Mouse (Mus musculus): ENCODE results near the gene Olfr452. TPM values are rescaled to one million over a fixed set of nuclear protein-coding genes. Genes with fewer than 3 reads are reported as not detected.

Olfr452 gene
- not detected in 2 replicates for polyA plus RNA-seq (2014; fragmentation: Nextera tagmentation; extraction: Ambion mirVana)

- Histone ChIP-seq H3K4me1 (replicated peaks; ENCODE audit: control insufficient read depth, insufficient read depth, low read length) (no peaks in the 10 kb centered on the region), H3K27ac (no peak within 1 kb of the TSS), H3K9ac (no peak within 1 kb of the TSS), H3K4me2 (replicated peaks) (no peak within 1 kb of the TSS), H3K36me3 (replicated peaks; ENCODE audit: control insufficient read depth, insufficient read depth) (no peaks in the 10 kb centered on the region), H3K9me3 (ENCODE audit: control insufficient read depth, low read length) (no peaks in the 10 kb centered on the region), H3K4me3 (replicated peaks; ENCODE audit: low read length) (no peak within 1 kb of the TSS), H3K27me3 (ENCODE audit: control insufficient read depth, insufficient read depth, low read length) (no peaks in the 10 kb centered on the region)
- DNase-seq (ENCODE audit: low spot score) (no peak), ATAC-seq (ENCODE audit: low FRiP score) (no peak)
Observed at GRCm38 (mm10) chr6:42784793-42785192, at the start of gene Olfr452. Gene Olfr452, plus strand, starts transcription at chr6:42785093.

DNA sequence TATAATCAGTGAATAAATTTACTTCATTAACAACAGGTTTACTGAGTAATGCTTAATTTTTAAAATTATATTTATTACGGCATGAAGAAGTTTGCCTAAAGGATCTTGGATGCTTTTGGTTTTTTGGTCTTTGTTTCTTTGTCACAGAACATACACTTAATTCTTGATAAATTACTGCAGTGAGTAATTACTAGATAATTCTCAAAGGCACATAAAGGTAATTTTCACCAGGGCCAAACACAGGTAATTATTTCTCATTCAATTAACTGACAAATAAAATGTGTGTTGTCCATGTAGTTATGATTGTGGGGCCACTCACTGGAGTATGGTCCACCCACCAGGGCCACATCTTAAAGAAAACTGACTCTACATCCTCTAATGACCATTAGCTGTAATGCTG, 45.8 kb upstream of the Olfr452 start, which contains the start of gene Olfr453:
Olfr453 (plus strand) TSS at position 301 of the 400 bp plus-strand sequence.
- Histone ChIP-seq H3K27me3 (ENCODE audit: control insufficient read depth, insufficient read depth, low read length) (no peaks in the 10 kb centered on the region), H3K4me2 (replicated peaks) (no peak within 1 kb of the TSS), H3K4me3 (replicated peaks; ENCODE audit: low read length) (no peak within 1 kb of the TSS), H3K9ac (no peak within 1 kb of the TSS), H3K36me3 (replicated peaks; ENCODE audit: control insufficient read depth, insufficient read depth) (no peaks in the 10 kb centered on the region), H3K27ac (no peak within 1 kb of the TSS), H3K9me3 (ENCODE audit: control insufficient read depth, low read length) (no peaks in the 10 kb centered on the region), H3K4me1 (replicated peaks; ENCODE audit: control insufficient read depth, insufficient read depth, low read length) (no peaks in the 10 kb centered on the region)
- WGBS = 91% methylated on average over 1 of the region's 1 CpGs
- DNase-seq (ENCODE audit: low spot score) (no peak), ATAC-seq (ENCODE audit: low FRiP score) (no peak)

DNA sequence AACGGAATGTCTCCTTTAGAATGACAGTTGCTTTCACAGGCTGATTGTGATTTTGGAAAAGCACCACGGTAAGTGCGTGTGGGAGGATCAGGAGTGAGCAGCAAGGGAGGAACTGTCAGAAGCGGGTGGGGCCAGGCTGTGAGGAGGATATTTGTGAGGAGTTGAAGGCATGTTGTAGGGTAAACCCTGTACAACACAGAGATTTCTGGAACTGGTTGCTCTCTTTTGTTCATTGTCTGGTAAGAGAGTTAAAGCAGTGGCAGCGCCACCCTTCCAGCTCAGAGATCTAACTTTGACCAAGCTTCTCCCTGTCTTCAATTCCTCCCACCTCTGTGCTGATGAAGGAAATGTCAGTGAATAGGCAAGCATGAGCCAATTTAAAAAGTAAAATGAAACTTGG, 42.6 kb upstream of the Olfr452 start:
- no peak for DNase-seq (ENCODE audit: low spot score)
- no peak overlapping the region for H3K9ac ChIP-seq
- WGBS = 80% methylated on average over 5 of the region's 5 CpGs
- no peaks in the 10 kb centered on the region for H3K36me3 ChIP-seq (replicated peaks; ENCODE audit: control insufficient read depth, insufficient read depth)
- H3K4me3 ChIP-seq (replicated peaks; ENCODE audit: low read length) = no peak overlapping the region
- H3K4me2 ChIP-seq (replicated peaks) = no peak overlapping the region
- H3K4me1 ChIP-seq (replicated peaks; ENCODE audit: control insufficient read depth, insufficient read depth, low read length) = no peaks in the 10 kb centered on the region
- no peaks in the 10 kb centered on the region for H3K9me3 ChIP-seq (ENCODE audit: control insufficient read depth, low read length)
- H3K27ac ChIP-seq = no peak overlapping the region
- ATAC-seq (ENCODE audit: low FRiP score) = no peak
- H3K27me3 ChIP-seq (ENCODE audit: control insufficient read depth, insufficient read depth, low read length) = no peaks in the 10 kb centered on the region

DNA sequence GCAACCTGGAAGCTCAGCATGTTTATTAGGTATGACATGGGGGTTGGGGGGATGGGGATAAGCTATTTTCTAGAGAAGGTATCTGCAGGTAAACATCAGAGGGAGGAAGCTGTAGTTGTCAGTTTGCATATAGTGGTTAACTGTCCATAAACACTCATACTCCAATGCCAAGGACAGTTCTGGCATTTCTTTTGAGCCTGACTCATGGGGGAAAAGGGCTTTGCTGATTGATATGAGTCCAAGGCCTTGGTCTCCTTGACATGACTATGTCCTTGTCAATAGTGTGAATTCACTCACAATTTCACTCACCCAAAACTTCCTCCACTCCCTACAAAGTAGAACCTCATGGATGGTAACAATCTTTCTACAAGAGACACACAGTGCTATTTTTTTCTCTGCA, 37.0 kb upstream of the Olfr452 start:
- H3K4me2 ChIP-seq (replicated peaks) = no peak overlapping the region
- ATAC-seq (ENCODE audit: low FRiP score) = no peak
- H3K9ac ChIP-seq = no peak overlapping the region
- H3K36me3 ChIP-seq (replicated peaks; ENCODE audit: control insufficient read depth, insufficient read depth) = no peaks in the 10 kb centered on the region
- no peak overlapping the region for H3K4me3 ChIP-seq (replicated peaks; ENCODE audit: low read length)
- no peak overlapping the region for H3K27ac ChIP-seq
- no peak for DNase-seq (ENCODE audit: low spot score)
- no peaks in the 10 kb centered on the region for H3K9me3 ChIP-seq (ENCODE audit: control insufficient read depth, low read length)
- no peaks in the 10 kb centered on the region for H3K27me3 ChIP-seq (ENCODE audit: control insufficient read depth, insufficient read depth, low read length)
- H3K4me1 ChIP-seq (replicated peaks; ENCODE audit: control insufficient read depth, insufficient read depth, low read length) = no peaks in the 10 kb centered on the region

- no peak within 1 kb of the TSS for H3K9ac ChIP-seq
- H3K4me3 ChIP-seq (replicated peaks; ENCODE audit: low read length) = no peak within 1 kb of the TSS
- no peak within 1 kb of the TSS for H3K27ac ChIP-seq
- WGBS = 85% methylated on average over 1 of the region's 1 CpGs
- no peak for ATAC-seq (ENCODE audit: low FRiP score)
- no peaks in the 10 kb centered on the region for H3K36me3 ChIP-seq (replicated peaks; ENCODE audit: control insufficient read depth, insufficient read depth)
- no peak for DNase-seq (ENCODE audit: low spot score)
- H3K9me3 ChIP-seq (ENCODE audit: control insufficient read depth, low read length) = no peaks in the 10 kb centered on the region
- no peaks in the 10 kb centered on the region for H3K27me3 ChIP-seq (ENCODE audit: control insufficient read depth, insufficient read depth, low read length)
- no peak within 1 kb of the TSS for H3K4me2 ChIP-seq (replicated peaks)
- H3K4me1 ChIP-seq (replicated peaks; ENCODE audit: control insufficient read depth, insufficient read depth, low read length) = no peaks in the 10 kb centered on the region
Observed at GRCm38 (mm10) chr6:42756104-42756503, 28.8 kb upstream of the Olfr452 start, which contains the start of gene Olfr38. Gene Olfr38, plus strand, starts transcription at chr6:42756404.

- WGBS = 93% methylated on average over 1 of the region's 1 CpGs
Observed at GRCm38 (mm10) chr6:42777066-42777465, 7.8 kb upstream of the Olfr452 start.

GRCm38 (mm10) chr6:42790247-42790948, 5.5 kb downstream of the Olfr452 start:
- H3K9me3 ChIP-seq (ENCODE audit: control insufficient read depth, low read length) = no peaks in the 10 kb centered on the region
- H3K36me3 ChIP-seq (replicated peaks; ENCODE audit: control insufficient read depth, insufficient read depth) = no peaks in the 10 kb centered on the region
- no peaks in the 10 kb centered on the region for H3K27me3 ChIP-seq (ENCODE audit: control insufficient read depth, insufficient read depth, low read length)

More at GRCm38 (mm10) chr6:42777066-42777465, 7.8 kb upstream of the Olfr452 start:
- H3K9ac ChIP-seq = no peak overlapping the region
- H3K27me3 ChIP-seq (ENCODE audit: control insufficient read depth, insufficient read depth, low read length) = no peaks in the 10 kb centered on the region
- H3K36me3 ChIP-seq (replicated peaks; ENCODE audit: control insufficient read depth, insufficient read depth) = no peaks in the 10 kb centered on the region
- DNase-seq (ENCODE audit: low spot score) = no peak
- ATAC-seq (ENCODE audit: low FRiP score) = no peak
- no peak overlapping the region for H3K4me3 ChIP-seq (replicated peaks; ENCODE audit: low read length)
- no peak overlapping the region for H3K27ac ChIP-seq
- no peaks in the 10 kb centered on the region for H3K9me3 ChIP-seq (ENCODE audit: control insufficient read depth, low read length)
- no peak overlapping the region for H3K4me2 ChIP-seq (replicated peaks)
- H3K4me1 ChIP-seq (replicated peaks; ENCODE audit: control insufficient read depth, insufficient read depth, low read length) = no peaks in the 10 kb centered on the region

GRCm38 (mm10) chr6:42790949-42791556, 6.2 kb downstream of the Olfr452 start:
- Histone ChIP-seq H3K4me2 (replicated peaks) (no peak overlapping the region), H3K36me3 (replicated peaks; ENCODE audit: control insufficient read depth, insufficient read depth) (no peaks in the 10 kb centered on the region), H3K4me1 (replicated peaks; ENCODE audit: control insufficient read depth, insufficient read depth, low read length) (no peaks in the 10 kb centered on the region), H3K4me3 (replicated peaks; ENCODE audit: low read length) (no peak overlapping the region), H3K9ac (no peak overlapping the region), H3K27me3 (ENCODE audit: control insufficient read depth, insufficient read depth, low read length) (no peaks in the 10 kb centered on the region), H3K27ac (no peak overlapping the region), H3K9me3 (ENCODE audit: control insufficient read depth, low read length) (no peaks in the 10 kb centered on the region)
- WGBS = 66% methylated on average over 9 of the region's 9 CpGs
- DNase-seq (ENCODE audit: low spot score) (peak; percentile 25), ATAC-seq (ENCODE audit: low FRiP score) (peak; percentile 53; the same call in 1 of the 2 replicates)

More at GRCm38 (mm10) chr6:42790247-42790948, 5.5 kb downstream of the Olfr452 start:
- Histone ChIP-seq H3K27ac (0 out of 2 replicates have a peak overlapping the region, but pooled peaks have one; percentile 54), H3K4me1 (replicated peaks; ENCODE audit: control insufficient read depth, insufficient read depth, low read length) (no peaks in the 10 kb centered on the region), H3K9ac (no peak overlapping the region), H3K4me3 (replicated peaks; ENCODE audit: low read length) (no peak overlapping the region), H3K4me2 (replicated peaks) (no peak overlapping the region)
- 43% methylated on average over 4 of the region's 4 CpGs for WGBS
- ATAC-seq (ENCODE audit: low FRiP score) (peak; percentile 24; the same call in 1 of the 2 replicates), DNase-seq (ENCODE audit: low spot score) (no peak)

GRCm38 (mm10) chr6:42794982-42795381, 10.1 kb downstream of the Olfr452 start:
- H3K36me3 ChIP-seq (replicated peaks; ENCODE audit: control insufficient read depth, insufficient read depth) = no peaks in the 10 kb centered on the region
- 91% methylated on average over 3 of the region's 3 CpGs for WGBS
- no peak overlapping the region for H3K9ac ChIP-seq
- H3K9me3 ChIP-seq (ENCODE audit: control insufficient read depth, low read length) = no peaks in the 10 kb centered on the region
- no peak overlapping the region for H3K4me3 ChIP-seq (replicated peaks; ENCODE audit: low read length)
- H3K27ac ChIP-seq = no peak overlapping the region
- no peak for ATAC-seq (ENCODE audit: low FRiP score)
- no peaks in the 10 kb centered on the region for H3K4me1 ChIP-seq (replicated peaks; ENCODE audit: control insufficient read depth, insufficient read depth, low read length)
- no peak overlapping the region for H3K4me2 ChIP-seq (replicated peaks)
- no peaks in the 10 kb centered on the region for H3K27me3 ChIP-seq (ENCODE audit: control insufficient read depth, insufficient read depth, low read length)
- no peak for DNase-seq (ENCODE audit: low spot score)
